Mouse (Mus musculus): ENCODE results near the gene Rbfox1.

DNA sequence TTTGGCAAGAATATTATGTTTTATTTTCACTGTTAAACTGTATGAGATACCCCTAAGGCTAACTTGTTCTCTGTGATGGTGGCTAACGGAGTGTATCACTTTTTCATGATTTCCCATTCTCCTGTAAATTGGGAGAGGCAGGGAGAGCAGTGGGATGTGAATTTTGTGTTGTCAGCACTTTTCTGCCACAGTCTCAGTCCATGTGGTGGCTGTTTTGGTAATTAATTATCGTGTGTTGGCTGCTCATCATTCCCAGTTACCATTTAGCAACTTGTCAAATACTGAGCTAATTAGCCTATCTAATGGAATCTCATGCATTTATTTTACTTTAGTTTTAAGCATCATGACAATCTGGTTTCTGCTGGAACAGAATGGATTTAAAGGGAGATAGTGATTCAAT, 773.4 kb downstream of the Rbfox1 start:
- no peak for TF ChIP-seq POLR2A (IDR thresholded peaks at IDR 0.05; ENCODE audit: borderline replicate concordance, control insufficient read depth, low read depth, low read length)
- no peak for TF ChIP-seq CTCF (IDR thresholded peaks at IDR 0.05; ENCODE audit: control insufficient read depth, insufficient read depth, low read length)

Measured in bone marrow, adult 2 months (tissue).